Mouse (Mus musculus) small intestine, adult 2 months (tissue): ENCODE measurements around the gene Sec23a. TPM values are rescaled to one million over a fixed set of nuclear protein-coding genes. Genes with fewer than 3 reads are reported as not detected.

Source experiments
- H3K27ac ChIP-seq: fragments of 200-500 bp; 2 replicates; pipeline ENCODE4 v1.5.1; 2012; ENCODE audit warnings: low read depth, low read length, control low read depth, inconsistent platforms; ENCODE audit not compliant: insufficient read depth
- H3K27me3 ChIP-seq: fragments of 200-500 bp; 2 replicates; pipeline ENCODE4 v1.6.1; 2012; ENCODE audit warnings: mild to moderate bottlenecking, moderate library complexity, low read length, inconsistent platforms; ENCODE audit not compliant: control insufficient read depth, insufficient read depth
- H3K36me3 ChIP-seq: fragments of 200-500 bp; 2 replicates; pipeline ENCODE4 v1.6.1; 2012; ENCODE audit warnings: mild to moderate bottlenecking, low read length, control low read depth, inconsistent platforms; ENCODE audit not compliant: control insufficient read depth, insufficient read depth
- H3K4me1 ChIP-seq: fragments of 200-500 bp; 2 replicates; pipeline ENCODE4 v1.6.1; 2012; ENCODE audit warnings: low read length, inconsistent platforms, mixed read lengths; ENCODE audit not compliant: control insufficient read depth, insufficient read depth, insufficient read length
- H3K4me3 ChIP-seq: fragments of 200-500 bp; 2 replicates; pipeline ENCODE4 v1.5.1; 2012; ENCODE audit warnings: low read depth, mild to moderate bottlenecking, control low read depth, inconsistent platforms, low read length, moderate library complexity
- CTCF ChIP-seq: fragments of 200-500 bp; IDR thresholded peaks from 2 replicates; pipeline ENCODE4 v1.5.1; 2012; ENCODE audit warnings: low read depth, mild to moderate bottlenecking, control low read depth, inconsistent platforms, low read length, moderate library complexity, mixed read lengths; ENCODE audit not compliant: insufficient replicate concordance, insufficient read length; ENCODE audit errors: extremely low read depth
- POLR2A ChIP-seq: fragments of 200-500 bp; IDR thresholded peaks from 2 replicates; pipeline ENCODE4 v1.6.1; 2012; ENCODE audit warnings: low read depth, mild to moderate bottlenecking, control low read depth, inconsistent platforms, low read length, moderate library complexity
- WGBS: fragments of 180-500 bp; shearing (Covaris S2); methylation state at CpG from one replicate; pipeline ENCODE4 v1.1.7; 2018; 5-methylcytosine and 5-hydroxymethylcytosine counted together
- polyA plus RNA-seq: library from polyadenylated mRNA; depleted of rRNA; stranded (reverse); fragments of >200 nt; gene quantifications from 2 replicates; pipeline ENCODE4 v1.2.3, GENCODE M21; 2012

Sec23a gene
- polyA plus RNA-seq, 1 experiment = 26.3 TPM

DNA sequence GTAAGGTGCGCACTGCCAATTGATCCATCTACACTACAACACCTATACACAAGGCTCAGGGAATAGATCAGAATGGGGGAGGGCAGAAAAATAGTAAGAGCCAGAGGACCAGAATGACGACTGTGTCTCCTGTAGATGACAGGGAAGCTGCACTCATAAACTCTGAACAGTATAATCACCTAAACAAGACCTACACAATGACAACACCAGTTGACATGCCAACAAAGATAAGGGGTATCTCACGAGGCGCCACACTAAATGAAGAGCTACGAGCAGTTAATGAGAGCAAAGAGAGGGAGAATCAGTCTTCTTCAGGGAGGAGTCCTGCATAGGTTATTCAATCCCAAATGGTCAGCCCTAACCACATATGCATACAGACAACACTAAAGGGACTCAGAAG, 41.3 kb upstream of the Sec23a start:
- 80% methylated on average over 5 of the region's 5 CpGs for WGBS
- Histone ChIP-seq H3K4me3 (no peak overlapping the region), H3K27me3 (no peaks in the 10 kb centered on the region), H3K4me1 (no peaks in the 10 kb centered on the region), H3K36me3 (peaks cover 21% of the 10 kb centered on the region), H3K27ac (no peak overlapping the region)
- TF ChIP-seq POLR2A (no peak), CTCF (no peak)

DNA sequence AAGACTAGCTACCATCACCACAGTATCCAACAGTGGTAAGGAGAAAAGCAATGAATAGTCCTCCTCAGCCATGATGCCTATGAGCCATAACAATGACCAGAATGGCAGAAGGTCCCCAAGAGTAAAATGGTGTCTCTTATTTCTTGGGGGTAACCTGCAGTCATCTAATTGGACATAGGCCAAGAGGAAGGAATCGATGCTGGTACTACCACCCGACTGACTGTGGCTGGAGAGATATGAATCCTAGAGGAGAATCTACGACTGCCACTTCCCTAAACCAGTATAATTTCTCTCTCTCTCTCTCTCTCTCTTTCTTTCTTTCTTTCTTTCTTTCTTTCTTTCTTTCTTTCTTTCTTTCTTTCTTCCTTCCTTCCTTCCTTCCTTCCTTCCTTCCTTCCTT, 40.7 kb upstream of the Sec23a start:
- Histone ChIP-seq H3K36me3 (peaks cover 21% of the 10 kb centered on the region), H3K4me1 (no peaks in the 10 kb centered on the region), H3K27ac (no peak overlapping the region), H3K4me3 (no peak overlapping the region), H3K27me3 (no peaks in the 10 kb centered on the region)
- no peak for TF ChIP-seq CTCF
- no peak for TF ChIP-seq POLR2A
- 59% methylated on average over 3 of the region's 3 CpGs for WGBS

- 35% methylated on average over 7 of the region's 7 CpGs for WGBS
- Histone ChIP-seq H3K4me1 (no peaks in the 10 kb centered on the region), H3K27ac (peak overlapping the region; percentile 71; the same call in 1 of the 2 replicates), H3K4me3 (no peak overlapping the region), H3K27me3 (no peaks in the 10 kb centered on the region), H3K36me3 (peaks cover 31% of the 10 kb centered on the region)
- TF ChIP-seq POLR2A (no peak), CTCF (no peak)
These were observed 29.0 kb upstream of the Sec23a start for GRCm38 (mm10) chr12:59040851-59041250.

GRCm38 (mm10) chr12:59039971-59040844, 28.4 kb upstream of the Sec23a start:
- TF ChIP-seq POLR2A (peak; percentile 43; the same call in 1 of the 2 replicates), CTCF (no peak)
- peaks cover 26% of the 10 kb centered on the region for H3K36me3 ChIP-seq
- peak overlapping the region; percentile 71 for H3K27ac ChIP-seq
- H3K4me3 ChIP-seq = peak overlapping the region; percentile 52
- WGBS = 13% methylated on average over 23 of the region's 23 CpGs
- H3K4me1 ChIP-seq = no peaks in the 10 kb centered on the region
- H3K27me3 ChIP-seq = no peaks in the 10 kb centered on the region

GRCm38 (mm10) chr12:59039162-59039970, 27.5 kb upstream of the Sec23a start:
- Histone ChIP-seq H3K36me3 (peaks cover 19% of the 10 kb centered on the region), H3K27me3 (no peaks in the 10 kb centered on the region), H3K4me3 (no peak overlapping the region), H3K27ac (peak overlapping the region; percentile 71), H3K4me1 (no peaks in the 10 kb centered on the region)
- 70% methylated on average over 10 of the region's 10 CpGs for WGBS
- no peak for TF ChIP-seq POLR2A
- TF ChIP-seq CTCF = no peak

GRCm38 (mm10) chr12:59032101-59032500, 20.3 kb upstream of the Sec23a start:
- no peak overlapping the region for H3K4me3 ChIP-seq
- peaks cover 7% of the 10 kb centered on the region; the same call in 1 of the 2 replicates for H3K36me3 ChIP-seq
- H3K4me1 ChIP-seq = no peaks in the 10 kb centered on the region
- WGBS = 69% methylated on average over 5 of the region's 5 CpGs
- H3K27me3 ChIP-seq = no peaks in the 10 kb centered on the region
- TF ChIP-seq POLR2A (no peak), CTCF (peak; percentile 52; the same call in 1 of the 2 replicates)
- H3K27ac ChIP-seq = no peak overlapping the region

- no peak for TF ChIP-seq POLR2A
- TF ChIP-seq CTCF = no peak
- Histone ChIP-seq H3K4me1 (no peaks in the 10 kb centered on the region), H3K27me3 (no peaks in the 10 kb centered on the region), H3K36me3 (peaks cover 26% of the 10 kb centered on the region), H3K27ac (no peak overlapping the region), H3K4me3 (no peak overlapping the region)
- 86% methylated on average over 4 of the region's 4 CpGs for WGBS
These were observed 9.5 kb upstream of the Sec23a start for GRCm38 (mm10) chr12:59021306-59021705.
